Mouse (Mus musculus) heart, adult 2 months (tissue): ENCODE data around the gene Pbx2. TPM values are rescaled to one million over a fixed set of nuclear protein-coding genes. Genes with fewer than 3 reads are reported as not detected.

Experiments used
- DNase-seq, 2 experiments: peaks; one replicate each; pipeline ENCODE4 v3.0.0; 2021
- H3K27ac ChIP-seq: fragments of 200-600 bp; 2 replicates; pipeline ENCODE4 v1.8.1; 2022
- H3K27me3 ChIP-seq: fragments of 200-500 bp; 2 replicates; pipeline ENCODE4 v1.6.1; 2012; ENCODE audit warnings: mild to moderate bottlenecking, low read length, inconsistent platforms, mixed read lengths; ENCODE audit not compliant: control insufficient read depth, insufficient read depth
- H3K36me3 ChIP-seq: fragments of 200-500 bp; 2 replicates; pipeline ENCODE4 v1.6.1; 2012; ENCODE audit warnings: low read length, inconsistent platforms; ENCODE audit not compliant: control insufficient read depth, insufficient read depth
- H3K4me1 ChIP-seq: fragments of 200-500 bp; 2 replicates; pipeline ENCODE4 v1.6.1; 2011; ENCODE audit warnings: low read length; ENCODE audit not compliant: control insufficient read depth, insufficient read depth
- H3K4me3 ChIP-seq: fragments of 200-600 bp; 2 replicates; pipeline ENCODE4 v1.8.1; 2022
- H3K79me2 ChIP-seq: fragments of 200-500 bp; replicated peaks from 2 replicates; pipeline ENCODE4 v1.6.1; 2012; ENCODE audit warnings: mild to moderate bottlenecking, inconsistent platforms, low read length, moderate library complexity, mixed read lengths; ENCODE audit not compliant: control insufficient read depth, insufficient read depth
- H3K9ac ChIP-seq: fragments of 200-500 bp; 2 replicates; pipeline ENCODE4 v1.6.1; 2012; ENCODE audit warnings: low read depth, mild to moderate bottlenecking, control low read depth, inconsistent platforms, low read length, mixed read lengths
- CTCF ChIP-seq: fragments of 200-600 bp; IDR thresholded peaks from 2 replicates; pipeline ENCODE4 v1.8.1; 2022; ENCODE audit warnings: antibody characterized with exemption, mild to moderate bottlenecking, moderate library complexity
- EP300 ChIP-seq: fragments of 200-500 bp; IDR thresholded peaks from 2 replicates; pipeline ENCODE4 v1.6.1; 2011; ENCODE audit warnings: low read depth, low read length, control low read depth; ENCODE audit not compliant: insufficient read depth
- POLR2A ChIP-seq: fragments of 200-500 bp; IDR thresholded peaks from 2 replicates; pipeline ENCODE4 v1.6.1; 2011; ENCODE audit warnings: mild to moderate bottlenecking, low read depth, low read length, control low read depth; ENCODE audit not compliant: insufficient read depth
- WGBS: fragments of 180-500 bp; shearing (Covaris S2); methylation state at CpG from one replicate; pipeline ENCODE4 v1.1.7; 2018; 5-methylcytosine and 5-hydroxymethylcytosine counted together
- intact Hi-C: fragments of 180-260 bp; cut with DNase I; formaldehyde crosslinking; loops from one replicate; pipeline ENCODE4 v1.15.1; 2025
- polyA plus RNA-seq: library from polyadenylated mRNA; depleted of rRNA; stranded (reverse); fragments of >200 nt; gene quantifications from 2 replicates; pipeline ENCODE4 v1.2.3, GENCODE M21; 2012
- total RNA-seq, 2 experiments: library from RNA; stranded (reverse); gene quantifications; 2 replicates each; pipeline ENCODE4 v1.2.3; 2021

Gene Pbx2
- total and polyA plus RNA-seq, 3 experiments: 16.1 to 22.1 (median 18.4) TPM

GRCm38 (mm10) chr17:34555483-34555882 is 35.6 kb upstream of the Pbx2 start:
- Histone ChIP-seq H3K79me2 (no peaks in the 10 kb centered on the region), H3K4me3 (no peak overlapping the region), H3K27ac (no peak overlapping the region), H3K4me1 (peaks cover 3% of the 10 kb centered on the region), H3K27me3 (no peaks in the 10 kb centered on the region), H3K36me3 (no peaks in the 10 kb centered on the region), H3K9ac (no peak overlapping the region)
- DNase-seq: peak; percentile 77 to 85
- TF ChIP-seq POLR2A (no peak), EP300 (peak; percentile 83; the same call in 1 of the 2 replicates), CTCF (peak; percentile 99)
- intact Hi-C loops: loop anchor here (5.0 kb wide), 2 partner anchors 62 to 118 kb away; partner anchors contain the start of gene Egfl8
- 19% methylated on average over 5 of the region's 5 CpGs for WGBS

- no peak overlapping the region for H3K27ac ChIP-seq
- TF ChIP-seq EP300: no peak
- TF ChIP-seq CTCF: no peak
- TF ChIP-seq POLR2A: no peak
- peaks cover 5% of the 10 kb centered on the region for H3K4me1 ChIP-seq
- H3K36me3 ChIP-seq: no peaks in the 10 kb centered on the region
- 75% methylated on average over 8 of the region's 8 CpGs for WGBS
- intact Hi-C loops: loop anchor here (5.0 kb wide), 2 partner anchors 61 to 119 kb away; partner anchors contain the start of gene Egfl8
- H3K4me3 ChIP-seq: no peak overlapping the region
- no peaks in the 10 kb centered on the region for H3K79me2 ChIP-seq
- H3K27me3 ChIP-seq: no peaks in the 10 kb centered on the region
- no peak overlapping the region for H3K9ac ChIP-seq
- no peak for DNase-seq
Observed at GRCm38 (mm10) chr17:34556406-34556805, 34.7 kb upstream of the Pbx2 start.

- intact Hi-C loops: loop anchor here (5.0 kb wide), 2 partner anchors 60 to 120 kb away; partner anchors contain the start of gene Egfl8
Observed at GRCm38 (mm10) chr17:34557411-34557810, 33.7 kb upstream of the Pbx2 start.

GRCm38 (mm10) chr17:34559116-34559515 is 31.9 kb upstream of the Pbx2 start:
- Histone ChIP-seq H3K4me3 (no peak overlapping the region), H3K79me2 (no peaks in the 10 kb centered on the region), H3K27ac (no peak overlapping the region), H3K9ac (no peak overlapping the region), H3K36me3 (no peaks in the 10 kb centered on the region), H3K27me3 (no peaks in the 10 kb centered on the region), H3K4me1 (peaks cover 5% of the 10 kb centered on the region)
- TF ChIP-seq POLR2A (no peak), CTCF (no peak), EP300 (no peak)
- intact Hi-C loops: loop anchor here (5.0 kb wide), 2 partner anchors 58 to 122 kb away; partner anchors contain the start of gene Egfl8
- 69% methylated on average over 7 of the region's 7 CpGs for WGBS
- no peak for DNase-seq

More at GRCm38 (mm10) chr17:34557411-34557810, 33.7 kb upstream of the Pbx2 start:
- no peaks in the 10 kb centered on the region for H3K27me3 ChIP-seq
- TF ChIP-seq EP300: no peak
- TF ChIP-seq POLR2A: no peak
- no peak for TF ChIP-seq CTCF
- no peak overlapping the region for H3K9ac ChIP-seq
- WGBS: 71% methylated on average over 11 of the region's 11 CpGs
- no peak overlapping the region for H3K4me3 ChIP-seq
- peaks cover 5% of the 10 kb centered on the region for H3K4me1 ChIP-seq
- H3K79me2 ChIP-seq: no peaks in the 10 kb centered on the region
- no peaks in the 10 kb centered on the region for H3K36me3 ChIP-seq
- no peak for DNase-seq
- H3K27ac ChIP-seq: peak overlapping the region; percentile 20

DNA sequence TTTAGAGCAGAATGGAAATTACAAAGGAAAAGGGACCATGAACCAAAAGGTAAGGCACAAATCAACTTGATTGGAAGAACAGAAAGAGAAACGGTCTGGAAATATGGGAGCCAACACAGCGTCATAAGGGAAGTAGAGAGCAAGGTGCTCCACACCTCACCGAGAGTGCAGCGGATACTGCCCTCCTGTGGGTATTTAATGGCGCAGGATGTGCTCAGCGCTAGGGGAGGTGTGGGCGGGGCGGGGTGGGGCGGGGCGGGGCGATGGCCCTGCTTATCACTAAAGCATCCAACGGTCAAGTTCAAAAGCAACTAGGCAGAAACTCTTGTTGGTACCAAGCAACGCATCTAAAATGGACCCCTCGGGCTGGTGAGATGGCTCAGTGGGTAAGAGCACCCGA is 31.2 kb upstream of the Pbx2 start:
- Histone ChIP-seq H3K27me3 (no peaks in the 10 kb centered on the region), H3K4me1 (peaks cover 5% of the 10 kb centered on the region), H3K79me2 (no peaks in the 10 kb centered on the region), H3K9ac (no peak overlapping the region), H3K4me3 (no peak overlapping the region), H3K36me3 (no peaks in the 10 kb centered on the region), H3K27ac (no peak overlapping the region)
- WGBS: 32% methylated on average over 15 of the region's 15 CpGs
- intact Hi-C loops: loop anchor here (5.0 kb wide), 2 partner anchors 57 to 123 kb away; partner anchors contain the start of gene Egfl8
- TF ChIP-seq EP300 (no peak), CTCF (0 out of 2 replicates have a peak, but pooled peaks have one; percentile 4)
- DNase-seq: no peak

GRCm38 (mm10) chr17:34560438-34560837 is 30.6 kb upstream of the Pbx2 start:
- TF ChIP-seq CTCF (no peak), EP300 (no peak), POLR2A (no peak)
- H3K27me3 ChIP-seq: no peaks in the 10 kb centered on the region
- peaks cover 6% of the 10 kb centered on the region for H3K4me1 ChIP-seq
- H3K36me3 ChIP-seq: no peaks in the 10 kb centered on the region
- 94% methylated on average over 6 of the region's 6 CpGs for WGBS
- no peak for DNase-seq
- no peak overlapping the region for H3K9ac ChIP-seq
- intact Hi-C loops: no loop called here
- H3K79me2 ChIP-seq: no peaks in the 10 kb centered on the region
- H3K4me3 ChIP-seq: no peak overlapping the region
- no peak overlapping the region for H3K27ac ChIP-seq
